Mouse (Mus musculus): Measurements from ENCODE around the gene Daam1. TPM values are rescaled to one million over a fixed set of nuclear protein-coding genes. Genes with fewer than 3 reads are reported as not detected.

Gene Daam1
- polyA plus RNA-seq, 1 experiment from 2014 or later = 7.4 TPM

DNA sequence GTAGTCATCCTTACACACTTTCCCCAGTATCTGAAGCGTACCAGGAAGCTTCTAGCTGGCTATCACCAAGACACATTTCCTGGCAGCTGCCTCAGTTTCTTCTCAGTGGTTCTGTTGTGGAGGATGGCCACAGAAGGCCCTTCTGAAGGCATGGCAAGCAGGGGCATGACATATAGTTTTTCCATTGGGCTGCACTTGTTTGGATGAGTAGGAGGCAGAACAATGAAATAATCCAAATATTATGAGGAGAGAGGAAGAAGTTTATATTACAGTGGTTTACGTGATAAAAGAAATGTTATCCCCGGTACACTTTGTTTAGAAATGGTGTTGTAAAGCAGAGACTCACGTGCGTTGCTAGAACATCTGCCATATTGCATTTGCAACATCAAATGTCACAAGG lies 19.3 kb downstream of the Daam1 start:
- H3K27me3 ChIP-seq (replicated peaks; ENCODE audit: low read depth, poor library complexity, severe bottlenecking) = no peaks in the 10 kb centered on the region
- no peaks in the 10 kb centered on the region for H3K36me3 ChIP-seq (replicated peaks)
- WGBS = 89% methylated on average over 5 of the region's 5 CpGs
- DNase-seq (ENCODE audit: low spot score) = no peak
- H3K9me3 ChIP-seq = no peaks in the 10 kb centered on the region
- no peak overlapping the region for H3K27ac ChIP-seq (replicated peaks)
- peaks cover 29% of the 10 kb centered on the region for H3K4me1 ChIP-seq
- no peak overlapping the region for H3K4me3 ChIP-seq

DNA sequence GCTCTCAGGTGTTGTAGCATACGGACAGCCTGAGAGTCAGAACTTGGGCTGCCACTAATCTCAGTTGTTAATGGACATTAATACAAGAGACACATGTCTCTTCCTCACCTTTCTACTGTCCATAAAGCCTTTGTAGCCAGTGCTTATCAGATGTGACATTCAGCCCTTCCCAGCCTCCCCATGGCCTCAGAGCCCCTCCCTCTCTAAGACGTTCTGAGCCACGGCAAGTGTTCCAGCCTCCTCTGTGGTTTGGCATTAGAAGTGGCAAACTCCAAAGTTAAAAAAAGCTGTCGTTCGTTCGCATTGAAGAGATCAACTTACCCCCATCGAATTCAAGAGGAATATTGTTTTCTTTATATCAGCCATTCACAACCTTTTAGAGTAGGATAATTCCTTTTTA lies 21.8 kb downstream of the Daam1 start:
- H3K27ac ChIP-seq (replicated peaks) = no peak overlapping the region
- no peaks in the 10 kb centered on the region for H3K36me3 ChIP-seq (replicated peaks)
- WGBS = 70% methylated on average over 7 of the region's 7 CpGs
- no peaks in the 10 kb centered on the region for H3K9me3 ChIP-seq
- DNase-seq (ENCODE audit: low spot score) = no peak
- H3K4me3 ChIP-seq = no peak overlapping the region
- no peaks in the 10 kb centered on the region for H3K27me3 ChIP-seq (replicated peaks; ENCODE audit: low read depth, poor library complexity, severe bottlenecking)
- peaks cover 45% of the 10 kb centered on the region for H3K4me1 ChIP-seq

DNA sequence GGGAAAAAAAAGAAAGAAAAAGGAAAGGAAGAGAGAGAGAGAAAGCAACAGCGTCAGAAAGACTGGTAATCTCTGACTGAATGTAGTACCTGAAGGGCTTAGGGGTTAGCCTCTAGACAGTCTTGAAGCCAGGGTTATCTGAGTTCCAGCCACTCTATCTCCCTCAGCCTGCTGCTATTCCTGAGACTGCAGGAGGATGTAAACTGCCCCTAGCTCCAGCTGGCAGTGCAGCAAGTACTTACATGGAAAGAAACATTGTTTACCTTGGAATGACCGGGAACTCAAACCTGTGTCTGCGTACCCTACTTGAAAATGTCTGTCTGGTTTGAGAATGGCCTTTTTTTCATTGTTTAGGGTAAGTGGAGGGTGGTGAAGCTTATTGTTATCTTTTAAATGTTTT lies 22.8 kb downstream of the Daam1 start:
- 87% methylated on average over 3 of the region's 3 CpGs for WGBS
- Histone ChIP-seq H3K4me1 (peaks cover 40% of the 10 kb centered on the region), H3K27ac (replicated peaks) (no peak overlapping the region), H3K9me3 (no peaks in the 10 kb centered on the region), H3K4me3 (no peak overlapping the region), H3K27me3 (replicated peaks; ENCODE audit: low read depth, poor library complexity, severe bottlenecking) (no peaks in the 10 kb centered on the region), H3K36me3 (replicated peaks) (no peaks in the 10 kb centered on the region)
- DNase-seq (ENCODE audit: low spot score) = no peak

DNA sequence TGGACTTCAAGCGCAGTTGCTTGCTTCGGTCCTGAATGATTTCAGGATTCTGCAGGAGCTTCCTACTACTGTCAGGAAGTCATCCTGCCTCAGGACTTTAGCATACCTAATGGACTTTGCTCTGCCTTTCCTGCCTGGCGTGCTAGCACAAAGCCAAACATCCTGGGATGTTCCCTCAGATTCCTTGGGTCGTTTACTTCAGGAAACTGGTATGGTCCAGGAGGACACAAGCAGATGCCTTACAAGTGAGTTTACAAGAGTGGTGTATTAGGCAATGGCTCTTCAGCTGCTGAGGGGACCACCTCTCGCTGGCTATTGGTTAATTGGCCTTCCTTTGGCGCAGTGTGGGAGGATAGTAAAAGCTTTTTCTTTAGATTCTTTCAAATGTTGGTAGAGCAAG lies 23.3 kb downstream of the Daam1 start:
- WGBS = 72% methylated on average over 6 of the region's 6 CpGs

DNA sequence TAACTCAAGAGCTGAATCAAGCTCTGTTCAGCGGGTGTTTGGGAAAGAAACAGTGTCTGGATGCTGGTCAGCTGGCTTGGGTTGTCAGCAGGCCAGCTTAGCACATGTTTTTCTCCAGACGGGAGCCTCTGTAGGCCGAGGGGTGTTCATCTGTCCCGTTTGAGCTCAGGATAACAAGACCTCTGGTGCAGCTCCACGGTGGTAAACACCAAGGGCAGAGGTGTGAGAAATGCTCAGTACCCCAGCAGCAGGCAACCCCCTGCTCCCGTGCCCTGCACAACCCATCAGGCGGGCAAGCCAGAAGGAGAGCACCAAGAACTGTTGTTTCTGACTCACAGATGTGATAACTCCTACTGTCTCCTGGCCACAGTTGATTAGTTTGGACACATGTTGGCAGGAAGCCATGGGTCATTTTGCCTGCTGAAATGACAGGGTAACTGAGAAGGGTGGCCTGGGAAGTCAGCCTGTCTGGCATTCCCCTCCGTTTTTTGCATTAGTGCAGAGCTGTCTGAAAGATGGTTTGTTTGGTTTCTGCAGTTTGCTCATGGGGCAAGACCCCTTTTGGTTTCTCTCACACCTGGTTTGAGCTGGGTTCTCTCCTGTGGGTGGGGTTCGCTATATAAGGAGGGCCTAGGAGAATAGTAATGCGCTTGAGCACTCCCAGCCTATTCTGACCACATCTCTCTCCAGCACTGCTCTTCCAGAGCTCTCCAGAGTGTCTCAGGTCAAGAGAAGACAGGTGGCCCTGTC lies 25.0 kb downstream of the Daam1 start:
- peak; percentile 17 for DNase-seq (ENCODE audit: low spot score)
- Histone ChIP-seq H3K27me3 (replicated peaks; ENCODE audit: low read depth, poor library complexity, severe bottlenecking) (no peaks in the 10 kb centered on the region), H3K9me3 (no peaks in the 10 kb centered on the region), H3K36me3 (replicated peaks) (peaks cover 6% of the 10 kb centered on the region), H3K27ac (replicated peaks) (0 out of 2 replicates have a peak overlapping the region, but pooled peaks have one; percentile 5), H3K4me1 (peaks cover 41% of the 10 kb centered on the region), H3K4me3 (no peak overlapping the region)
- WGBS = 56% methylated on average over 10 of the region's 10 CpGs

More for the DNA sequence above, 23.3 kb downstream of the Daam1 start:
- Histone ChIP-seq H3K4me3 (no peak overlapping the region), H3K9me3 (no peaks in the 10 kb centered on the region), H3K4me1 (peaks cover 37% of the 10 kb centered on the region), H3K27ac (replicated peaks) (no peak overlapping the region), H3K36me3 (replicated peaks) (no peaks in the 10 kb centered on the region), H3K27me3 (replicated peaks; ENCODE audit: low read depth, poor library complexity, severe bottlenecking) (no peaks in the 10 kb centered on the region)
- DNase-seq (ENCODE audit: low spot score) = no peak

DNA sequence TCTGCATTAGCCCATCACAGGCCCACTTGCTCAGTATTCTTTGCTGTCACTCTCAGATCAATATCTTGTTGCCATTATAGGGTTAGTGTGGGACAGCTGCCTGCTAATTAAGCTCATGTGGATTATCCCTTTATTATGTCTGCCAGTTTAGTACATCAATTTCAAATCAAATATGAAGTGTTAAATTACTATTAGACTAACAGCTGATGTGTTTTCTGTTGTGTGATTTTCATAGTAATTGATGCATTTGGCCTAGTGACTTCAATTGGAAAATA lies 25.5 kb downstream of the Daam1 start:
- no peaks in the 10 kb centered on the region for H3K27me3 ChIP-seq (replicated peaks; ENCODE audit: low read depth, poor library complexity, severe bottlenecking)
- 0 out of 2 replicates have a peak overlapping the region, but pooled peaks have one; percentile 5 for H3K27ac ChIP-seq (replicated peaks)
- no peaks in the 10 kb centered on the region for H3K9me3 ChIP-seq
- H3K4me3 ChIP-seq = no peak overlapping the region
- H3K36me3 ChIP-seq (replicated peaks) = peaks cover 8% of the 10 kb centered on the region
- peaks cover 42% of the 10 kb centered on the region for H3K4me1 ChIP-seq
- no peak for DNase-seq (ENCODE audit: low spot score)

DNA sequence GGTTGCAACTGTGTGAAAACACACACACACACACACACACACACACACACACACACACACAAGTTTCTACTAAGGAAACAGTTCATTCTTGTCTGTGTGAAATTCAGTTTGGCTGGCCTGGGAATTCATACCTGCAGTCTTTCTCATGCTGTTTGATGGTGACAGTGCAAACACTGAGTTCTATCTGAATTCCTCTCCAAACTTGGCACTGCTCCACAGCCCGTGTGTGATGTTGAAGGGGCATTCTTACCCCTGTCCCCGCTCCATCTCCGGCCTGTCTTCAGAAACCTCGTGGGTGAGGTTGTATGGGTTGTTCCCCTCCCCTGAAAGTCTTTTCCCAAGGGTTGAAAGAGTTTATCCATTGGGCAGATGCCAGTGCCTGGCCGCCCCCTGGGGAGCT lies 28.2 kb downstream of the Daam1 start:
- Histone ChIP-seq H3K4me3 (no peak overlapping the region), H3K4me1 (peaks cover 54% of the 10 kb centered on the region), H3K27ac (replicated peaks) (no peak overlapping the region), H3K36me3 (replicated peaks) (peaks cover 8% of the 10 kb centered on the region), H3K27me3 (replicated peaks; ENCODE audit: low read depth, poor library complexity, severe bottlenecking) (no peaks in the 10 kb centered on the region), H3K9me3 (no peaks in the 10 kb centered on the region)
- DNase-seq (ENCODE audit: low spot score) = no peak
- WGBS = 82% methylated on average over 5 of the region's 5 CpGs

DNA sequence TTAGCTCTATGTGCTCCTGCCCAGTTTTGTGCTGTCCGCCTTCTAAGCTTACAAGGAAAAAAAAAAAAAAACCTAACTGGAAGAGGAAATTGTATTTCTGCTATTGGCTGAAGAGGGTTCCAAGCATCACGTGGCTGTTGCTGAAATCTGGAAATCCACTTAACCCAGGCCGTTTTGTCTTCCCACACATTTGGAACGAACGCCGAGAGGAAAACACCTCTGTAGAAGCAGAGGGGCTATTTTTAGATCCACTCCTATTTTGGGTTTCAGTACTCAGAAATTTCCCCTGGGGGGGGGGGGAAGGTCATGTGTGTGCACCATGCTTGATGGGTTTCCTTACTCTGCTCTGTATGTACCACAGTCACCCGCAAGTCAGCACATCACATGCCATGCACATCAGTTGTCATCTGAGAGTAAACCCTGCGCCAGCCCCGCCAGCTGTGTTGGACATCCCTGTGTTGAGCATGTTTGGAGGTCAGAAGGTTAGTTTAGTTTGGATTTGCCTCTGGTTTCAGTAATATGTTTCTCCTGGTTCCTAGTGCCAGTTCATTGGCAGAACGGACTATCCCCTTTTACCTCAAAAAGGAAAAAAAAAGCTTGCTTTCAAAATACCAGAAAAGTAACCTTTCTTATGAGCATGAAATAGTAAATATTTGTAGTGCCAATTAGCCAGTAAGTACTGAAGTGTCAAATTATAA lies 33.1 kb downstream of the Daam1 start:
- WGBS = 41% methylated on average over 10 of the region's 10 CpGs
- Histone ChIP-seq H3K27ac (replicated peaks) (no peak overlapping the region), H3K9me3 (no peaks in the 10 kb centered on the region), H3K4me1 (peaks cover 45% of the 10 kb centered on the region), H3K4me3 (peak overlapping the region; percentile 3; the same call in 1 of the 2 replicates), H3K36me3 (replicated peaks) (peaks cover 8% of the 10 kb centered on the region), H3K27me3 (replicated peaks; ENCODE audit: low read depth, poor library complexity, severe bottlenecking) (no peaks in the 10 kb centered on the region)
- peak; percentile 54 for DNase-seq (ENCODE audit: low spot score)

DNA sequence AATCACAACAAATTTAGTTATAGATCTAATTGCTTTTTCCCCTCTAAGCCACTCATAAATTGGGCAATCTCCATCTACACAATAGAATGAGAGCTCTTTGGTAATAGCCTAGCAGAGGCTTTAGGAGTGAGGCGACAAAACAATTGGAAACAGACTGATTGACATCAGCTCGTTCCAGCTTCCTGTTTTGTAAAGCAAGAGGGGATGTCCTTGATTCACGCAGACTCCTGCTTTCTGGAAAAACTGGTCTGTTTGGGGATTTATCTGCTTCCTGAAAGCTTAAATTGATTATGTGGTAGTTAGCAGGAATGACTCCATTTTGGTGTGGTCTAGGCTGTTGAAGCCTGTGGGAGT lies 33.6 kb downstream of the Daam1 start:
- Histone ChIP-seq H3K27me3 (replicated peaks; ENCODE audit: low read depth, poor library complexity, severe bottlenecking) (no peaks in the 10 kb centered on the region), H3K9me3 (no peaks in the 10 kb centered on the region), H3K27ac (replicated peaks) (no peak overlapping the region), H3K36me3 (replicated peaks) (peaks cover 8% of the 10 kb centered on the region), H3K4me1 (peaks cover 45% of the 10 kb centered on the region), H3K4me3 (no peak overlapping the region)
- 13% methylated on average over 3 of the region's 3 CpGs for WGBS
- no peak for DNase-seq (ENCODE audit: low spot score)

DNA sequence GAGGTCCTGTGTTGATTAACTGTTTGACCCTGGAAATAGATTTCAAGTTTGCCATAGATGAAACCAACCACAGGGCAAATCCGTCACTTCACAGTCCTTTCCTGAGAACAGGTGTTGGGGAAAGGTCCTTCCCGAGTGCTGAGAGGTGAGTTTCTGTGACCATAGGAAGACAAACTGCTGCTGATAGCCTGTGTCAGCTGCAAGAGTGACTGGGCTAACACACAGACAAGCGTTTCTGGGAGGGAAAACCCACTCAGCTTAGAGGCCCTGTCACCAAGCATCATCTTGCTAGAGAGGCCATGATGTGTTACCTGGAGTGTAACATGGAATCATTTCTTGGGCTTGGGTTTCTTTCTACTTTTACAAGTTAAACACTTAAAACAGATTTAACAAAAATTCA lies 35.1 kb downstream of the Daam1 start:
- Histone ChIP-seq H3K27ac (replicated peaks) (no peak overlapping the region), H3K4me1 (peaks cover 40% of the 10 kb centered on the region), H3K27me3 (replicated peaks; ENCODE audit: low read depth, poor library complexity, severe bottlenecking) (no peaks in the 10 kb centered on the region), H3K9me3 (no peaks in the 10 kb centered on the region), H3K4me3 (no peak overlapping the region), H3K36me3 (replicated peaks) (peaks cover 2% of the 10 kb centered on the region; the same call in 1 of the 2 replicates)
- DNase-seq (ENCODE audit: low spot score) = no peak
- WGBS = 82% methylated on average over 3 of the region's 3 CpGs

DNA sequence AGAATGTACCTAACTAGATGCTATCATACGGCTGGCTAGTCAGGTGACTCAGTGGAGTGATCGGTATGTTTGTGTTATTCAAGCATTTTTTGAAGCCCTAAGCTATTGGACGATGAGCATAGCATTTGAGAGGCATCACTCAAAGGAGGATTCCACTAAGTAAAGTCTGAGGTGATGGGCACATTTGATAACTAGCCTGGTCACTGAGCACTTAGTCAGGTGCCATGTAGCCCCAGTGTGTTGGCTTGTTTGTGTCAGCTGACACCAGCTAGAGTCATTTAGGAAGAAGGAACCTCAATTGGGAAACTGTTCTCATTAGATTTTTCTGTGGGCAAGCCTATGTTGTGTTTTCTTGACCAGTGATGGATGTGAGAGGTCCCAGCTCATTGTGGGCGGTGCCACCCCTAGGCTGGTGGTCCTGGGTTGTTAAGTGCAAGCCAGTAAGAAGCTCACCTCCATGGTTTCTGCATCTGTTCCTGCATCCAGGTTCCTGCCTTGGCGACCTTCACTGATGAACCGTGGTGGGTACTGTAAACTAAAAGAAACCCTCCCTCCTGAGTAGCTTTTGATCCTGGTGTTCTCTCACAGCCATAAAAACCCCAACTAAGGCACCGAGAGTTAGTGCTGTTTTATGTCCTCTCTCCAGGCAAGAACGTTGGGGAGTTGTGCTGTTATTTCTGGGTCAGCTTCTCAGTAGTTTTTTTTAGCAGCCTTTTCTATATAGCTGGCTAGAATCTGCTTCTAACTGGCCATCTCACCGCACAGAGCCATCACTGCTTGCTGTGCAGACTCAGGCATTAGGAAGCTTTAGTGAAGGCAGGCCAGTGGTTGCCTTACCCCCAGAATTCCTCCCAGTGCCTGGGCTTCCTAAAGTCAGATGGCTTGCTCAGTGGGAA lies 36.7 kb downstream of the Daam1 start:
- Histone ChIP-seq H3K4me3 (no peak overlapping the region), H3K4me1 (peaks cover 43% of the 10 kb centered on the region), H3K27me3 (replicated peaks; ENCODE audit: low read depth, poor library complexity, severe bottlenecking) (no peaks in the 10 kb centered on the region), H3K27ac (replicated peaks) (no peak overlapping the region), H3K36me3 (replicated peaks) (no peaks in the 10 kb centered on the region), H3K9me3 (no peaks in the 10 kb centered on the region)
- DNase-seq (ENCODE audit: low spot score) = no peak
- 83% methylated on average over 9 of the region's 9 CpGs for WGBS

DNA sequence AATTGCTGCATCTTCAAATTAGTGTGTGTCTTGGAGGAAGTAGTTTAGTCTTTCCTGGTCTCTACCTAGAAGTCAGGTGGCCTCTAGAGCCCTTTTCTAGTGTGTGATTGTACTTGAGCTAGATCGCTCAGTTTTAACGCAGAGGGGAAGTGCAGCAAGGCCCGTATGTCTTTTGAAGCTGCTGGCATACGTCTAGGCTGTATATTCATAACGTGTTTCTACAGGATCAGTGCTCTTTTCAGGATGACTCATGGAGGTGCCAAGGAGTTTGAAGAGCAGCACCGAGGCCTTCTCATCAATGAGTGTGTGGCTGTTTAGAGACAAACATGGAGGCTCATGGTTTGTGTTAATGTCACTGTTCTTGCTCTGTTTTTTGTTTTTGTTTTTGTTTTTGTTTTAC lies 39.8 kb downstream of the Daam1 start:
- H3K9me3 ChIP-seq = no peaks in the 10 kb centered on the region
- no peak overlapping the region for H3K4me3 ChIP-seq
- 87% methylated on average over 6 of the region's 6 CpGs for WGBS
- no peaks in the 10 kb centered on the region for H3K36me3 ChIP-seq (replicated peaks)
- H3K27ac ChIP-seq (replicated peaks) = no peak overlapping the region
- H3K4me1 ChIP-seq = peaks cover 18% of the 10 kb centered on the region
- no peaks in the 10 kb centered on the region for H3K27me3 ChIP-seq (replicated peaks; ENCODE audit: low read depth, poor library complexity, severe bottlenecking)
- no peak for DNase-seq (ENCODE audit: low spot score)
